Mouse (Mus musculus): ENCODE data around the gene Dusp8. TPM values are rescaled to one million over a fixed set of nuclear protein-coding genes. Genes with fewer than 3 reads are reported as not detected.
A peak's percentile ranks its signal among the peaks of the same experiment; 100 is the strongest.
"Not testable (repeated sequence)": the region's sequence is repeated elsewhere in the genome, so short reads cannot be mapped to it uniquely, and the experiment has no call there.

Gene Dusp8
- 10 to 100 TPM; 30.7 to 36.6 TPM for total RNA-seq (2021)
- long read RNA-seq, experiment 1, full-length matches to known transcripts: 5 of 12 reads
- long read RNA-seq, experiment 1, partial matches to known transcripts: 0 of 12 reads
- long read RNA-seq, experiment 1, other reads (novel, unspliced or antisense): 7 of 12 reads
- long read RNA-seq, experiment 2, full-length matches to known transcripts: 3 of 12 reads
- long read RNA-seq, experiment 2, partial matches to known transcripts: 1 of 12 reads
- long read RNA-seq, experiment 2, other reads (novel, unspliced or antisense): 8 of 12 reads

- peak; percentile 95 to 96 for DNase-seq
Observed at GRCm38 (mm10) chr7:142095183-142095931, at the start of gene Dusp8. Gene Dusp8, minus strand, starts transcription at chr7:142095843.

- DNase-seq: no peak
Observed at GRCm38 (mm10) chr7:142144507-142144906, 48.9 kb upstream of the Dusp8 start, which contains the start of gene Gm45337. Gene Gm45337, minus strand, starts transcription at chr7:142144607.

- DNase-seq: not testable (repeated sequence)
Observed at GRCm38 (mm10) chr7:142143506-142144010, 47.9 kb upstream of the Dusp8 start.

GRCm38 (mm10) chr7:142140696-142141095 lies 45.1 kb upstream of the Dusp8 start:
- DNase-seq: no peak

- not testable (repeated sequence) for DNase-seq
Observed at GRCm38 (mm10) chr7:142135934-142136333, 40.3 kb upstream of the Dusp8 start, which contains the start of gene Gm39115. Gene Gm39115, minus strand, starts transcription at chr7:142136034.

- peak in 1 of 2 experiments; percentile 6 for DNase-seq
Observed at GRCm38 (mm10) chr7:142134206-142134995, 38.8 kb upstream of the Dusp8 start.

- DNase-seq: no peak
Observed at GRCm38 (mm10) chr7:142128843-142129242, 33.2 kb upstream of the Dusp8 start.

GRCm38 (mm10) chr7:142120629-142121028 lies 25.0 kb upstream of the Dusp8 start, which contains the start of gene Gm45618:
Gene Gm45618, minus strand, starts transcription at chr7:142120729.
- DNase-seq: not testable (repeated sequence)

GRCm38 (mm10) chr7:142119632-142120031 lies 24.0 kb upstream of the Dusp8 start:
- peak in 1 of 2 experiments; percentile 21 for DNase-seq

- no peak for DNase-seq
Observed at GRCm38 (mm10) chr7:142104747-142105146, 9.1 kb upstream of the Dusp8 start.

GRCm38 (mm10) chr7:142097776-142098175 lies 2.1 kb upstream of the Dusp8 start:
- DNase-seq: peak; percentile 82 to 89

- no peak for DNase-seq
Observed at GRCm38 (mm10) chr7:142096701-142097100, 1.1 kb upstream of the Dusp8 start.

GRCm38 (mm10) chr7:142094301-142095143 lies 1.1 kb downstream of the Dusp8 start:
- peak; percentile 40 to 69 for DNase-seq

- no peak for DNase-seq
Observed at GRCm38 (mm10) chr7:142093696-142094240, 1.9 kb downstream of the Dusp8 start.

- DNase-seq: no peak
Observed at GRCm38 (mm10) chr7:142092991-142093390, 2.7 kb downstream of the Dusp8 start.

- DNase-seq: no peak
Observed at GRCm38 (mm10) chr7:142091848-142092247, 3.8 kb downstream of the Dusp8 start.

GRCm38 (mm10) chr7:142089648-142090447 lies 5.8 kb downstream of the Dusp8 start:
- DNase-seq: no peak

GRCm38 (mm10) chr7:142088886-142089285 lies 6.8 kb downstream of the Dusp8 start:
- DNase-seq: no peak

GRCm38 (mm10) chr7:142087069-142087652 lies 8.5 kb downstream of the Dusp8 start:
- DNase-seq: no peak
